Mouse (Mus musculus): Measurements from ENCODE around the gene Mydgf. TPM values are rescaled to one million over a fixed set of nuclear protein-coding genes. Genes with fewer than 3 reads are reported as not detected.
A peak's percentile ranks its signal among the peaks of the same experiment; 100 is the strongest.

Mydgf gene
- polyA plus RNA-seq, 1 experiment = 73.9 TPM

DNA sequence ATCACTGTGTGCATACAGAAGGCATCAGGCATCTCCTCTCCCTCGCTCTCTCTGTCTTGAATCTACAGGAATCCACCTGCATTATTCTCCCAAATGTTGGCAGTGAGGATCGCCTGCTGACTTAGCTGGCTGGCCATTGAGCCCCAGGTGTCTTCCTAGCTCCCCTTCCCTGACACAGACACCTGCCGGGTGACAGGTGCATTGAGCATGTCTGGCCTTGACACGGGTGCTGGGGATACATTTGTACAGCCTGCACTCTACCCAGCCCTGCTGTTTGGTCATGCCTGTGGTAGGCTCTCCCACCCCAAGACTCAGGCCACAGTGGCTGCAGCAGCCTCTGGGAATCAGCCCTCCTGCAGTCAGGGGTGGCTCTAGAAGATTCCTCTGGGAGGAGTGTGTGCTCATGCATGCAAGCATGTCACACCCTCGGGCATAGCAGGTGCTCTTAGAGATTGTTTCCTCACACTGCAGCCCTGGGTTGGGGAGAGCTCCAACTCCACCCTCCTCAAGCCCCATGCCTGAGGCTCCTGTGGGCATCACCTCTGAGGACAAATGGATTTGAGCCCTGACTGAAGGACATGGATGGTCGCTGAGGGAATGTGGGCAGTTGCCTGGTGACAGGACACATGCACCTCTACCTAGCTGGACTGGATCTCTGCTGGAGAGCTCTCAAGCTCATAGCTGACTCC is 23.4 kb upstream of the Mydgf start:
- Histone ChIP-seq H3K36me3 (ENCODE audit: control insufficient read depth, insufficient read depth) (peaks cover 5% of the 10 kb centered on the region), H3K27me3 (ENCODE audit: control insufficient read depth, insufficient read depth, insufficient read length) (no peaks in the 10 kb centered on the region), H3K4me3 (no peak overlapping the region), H3K79me2 (ENCODE audit: control insufficient read depth, insufficient read depth) (no peaks in the 10 kb centered on the region), H3K4me2 (ENCODE audit: low read depth) (no peak overlapping the region), H3ac (ENCODE audit: control insufficient read depth, insufficient read length) (no peak overlapping the region)
- TF ChIP-seq E2F4 (IDR thresholded peaks at IDR 0.05; ENCODE audit: insufficient read depth) (no peak), MAX (IDR thresholded peaks at IDR 0.05; ENCODE audit: low read depth) (no peak), MYOD1 (IDR thresholded peaks at IDR 0.05; ENCODE audit: control insufficient read depth in 1 of 3, insufficient read length in 2 of 3, low read depth in 2 of 3) (peak in 1 of 3 experiments; percentile 21), MYOG (IDR thresholded peaks at IDR 0.05; ENCODE audit: control insufficient read depth in 1 of 3, insufficient read depth in 1 of 3, insufficient read length in 2 of 3, low read depth in 2 of 3) (peak in 2 of 3 experiments; percentile 52 to 80), POLR2A (IDR thresholded peaks at IDR 0.05; ENCODE audit: insufficient read length, low read depth) (no peak), TCF3 (IDR thresholded peaks at IDR 0.05; ENCODE audit: insufficient read length, low read depth) (peak; percentile 52)

DNA sequence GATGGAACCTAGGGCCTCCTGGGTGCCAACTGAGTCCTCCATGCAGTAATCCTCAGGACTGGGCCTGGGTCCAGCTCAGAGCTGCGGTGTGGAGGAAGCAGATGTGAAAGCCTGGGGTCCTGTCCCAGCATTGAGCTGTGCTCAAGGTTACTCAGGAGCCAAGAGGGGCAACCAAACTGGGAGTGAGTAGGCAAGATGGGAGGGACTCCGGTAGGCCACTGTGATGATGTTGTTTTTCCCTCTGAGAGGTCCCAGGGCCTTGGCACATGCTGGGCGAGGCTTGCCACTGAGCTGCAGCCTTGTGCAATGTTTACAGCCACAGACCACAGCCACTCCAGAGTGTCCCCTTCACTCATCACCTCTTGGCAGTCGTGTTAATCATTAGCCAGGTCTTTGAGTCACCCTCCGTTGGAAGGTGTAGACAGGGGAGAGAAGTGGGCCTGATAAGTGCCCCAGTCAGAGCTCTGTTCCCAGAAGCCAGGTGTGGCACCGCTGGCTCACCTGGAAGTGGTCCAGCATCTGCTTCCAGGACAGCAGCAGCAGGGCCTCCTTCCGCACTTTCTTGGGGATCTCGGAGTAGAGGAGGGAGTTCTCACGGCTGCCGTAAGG is 22.7 kb upstream of the Mydgf start:
- H3K79me2 ChIP-seq (ENCODE audit: control insufficient read depth, insufficient read depth) = no peaks in the 10 kb centered on the region
- H3K4me2 ChIP-seq (ENCODE audit: low read depth) = no peak overlapping the region
- no peaks in the 10 kb centered on the region for H3K27me3 ChIP-seq (ENCODE audit: control insufficient read depth, insufficient read depth, insufficient read length)
- no peak overlapping the region for H3K4me3 ChIP-seq
- peaks cover 5% of the 10 kb centered on the region for H3K36me3 ChIP-seq (ENCODE audit: control insufficient read depth, insufficient read depth)
- no peak overlapping the region for H3ac ChIP-seq (ENCODE audit: control insufficient read depth, insufficient read length)
- TF ChIP-seq POLR2AphosphoS2 (IDR thresholded peaks at IDR 0.05; ENCODE audit: insufficient read length, low read depth) (no peak), MYOD1 (IDR thresholded peaks at IDR 0.05; ENCODE audit: control insufficient read depth in 1 of 3, insufficient read length in 2 of 3, low read depth in 2 of 3) (no peak), TCF3 (IDR thresholded peaks at IDR 0.05; ENCODE audit: insufficient read length, low read depth) (no peak), MAX (IDR thresholded peaks at IDR 0.05; ENCODE audit: low read depth) (no peak)

DNA sequence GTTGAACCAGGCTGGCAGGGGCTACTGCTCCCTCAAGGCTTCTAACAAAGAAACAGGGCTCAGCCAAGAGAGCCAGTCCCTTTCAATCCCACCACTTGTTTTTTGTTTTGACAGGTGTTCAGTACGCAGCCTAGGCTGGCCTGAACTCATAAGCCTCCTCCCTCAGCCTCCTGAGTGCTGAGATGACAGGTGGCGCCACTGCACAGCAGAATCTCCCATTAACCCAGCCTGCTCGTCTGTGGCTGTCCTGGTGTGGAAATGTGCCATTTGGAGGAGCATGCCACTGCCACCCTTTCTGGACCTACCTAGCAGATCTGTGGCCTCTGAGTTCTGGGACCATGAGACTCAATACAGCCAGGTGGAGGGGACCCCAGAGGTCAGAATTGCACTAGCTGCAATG is 20.0 kb upstream of the Mydgf start:
- no peaks in the 10 kb centered on the region for H3K79me2 ChIP-seq (ENCODE audit: control insufficient read depth, insufficient read depth)
- peak in 1 of 3 experiments; percentile 27 for TF ChIP-seq MYOG (IDR thresholded peaks at IDR 0.05; ENCODE audit: control insufficient read depth in 1 of 3, insufficient read depth in 1 of 3, insufficient read length in 2 of 3, low read depth in 2 of 3)
- peak in 2 of 3 experiments; percentile 33 to 34 for TF ChIP-seq MYOD1 (IDR thresholded peaks at IDR 0.05; ENCODE audit: control insufficient read depth in 1 of 3, insufficient read length in 2 of 3, low read depth in 2 of 3)
- TF ChIP-seq CEBPB (IDR thresholded peaks at IDR 0.05; ENCODE audit: insufficient read depth, poor library complexity, severe bottlenecking) = no peak
- no peak overlapping the region for H3ac ChIP-seq (ENCODE audit: control insufficient read depth, insufficient read length)
- H3K27me3 ChIP-seq (ENCODE audit: control insufficient read depth, insufficient read depth, insufficient read length) = no peaks in the 10 kb centered on the region
- no peak overlapping the region for H3K4me2 ChIP-seq (ENCODE audit: low read depth)
- peaks cover 5% of the 10 kb centered on the region for H3K36me3 ChIP-seq (ENCODE audit: control insufficient read depth, insufficient read depth)
- no peak overlapping the region for H3K4me3 ChIP-seq

DNA sequence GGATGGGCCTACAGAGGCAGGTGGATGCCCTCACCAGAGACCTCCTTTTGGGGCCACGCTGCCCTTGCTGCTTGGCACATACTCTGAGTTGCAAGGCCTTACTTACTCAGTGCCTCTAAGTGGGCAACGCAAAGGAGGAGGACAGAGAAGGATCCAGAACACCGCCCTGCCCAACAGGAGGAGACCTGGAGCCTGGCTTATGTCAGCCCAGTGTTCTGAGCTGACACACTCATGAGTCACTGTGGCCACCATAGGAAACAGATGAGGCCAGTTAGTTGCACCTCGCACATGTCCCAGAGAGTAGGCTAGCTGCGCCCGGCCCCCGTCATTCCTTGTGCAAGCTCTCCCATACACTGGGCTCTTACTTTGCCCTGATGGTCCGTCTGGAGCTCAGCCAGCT is 18.8 kb upstream of the Mydgf start:
- Histone ChIP-seq H3K36me3 (ENCODE audit: control insufficient read depth, insufficient read depth) (no peaks in the 10 kb centered on the region), H3K4me2 (ENCODE audit: low read depth) (no peak overlapping the region), H3K79me2 (ENCODE audit: control insufficient read depth, insufficient read depth) (no peaks in the 10 kb centered on the region), H3K27me3 (ENCODE audit: control insufficient read depth, insufficient read depth, insufficient read length) (no peaks in the 10 kb centered on the region), H3K4me3 (no peak overlapping the region), H3ac (ENCODE audit: control insufficient read depth, insufficient read length) (no peak overlapping the region)
- no peak for TF ChIP-seq TCF3 (IDR thresholded peaks at IDR 0.05; ENCODE audit: insufficient read length, low read depth)
- TF ChIP-seq SRF (IDR thresholded peaks at IDR 0.05; ENCODE audit: control insufficient read depth, insufficient read length, low read depth) = no peak
- no peak for TF ChIP-seq POLR2AphosphoS2 (IDR thresholded peaks at IDR 0.05; ENCODE audit: insufficient read length, low read depth)
- TF ChIP-seq REST (IDR thresholded peaks at IDR 0.05; ENCODE audit: insufficient read depth, insufficient read length) = no peak
- TF ChIP-seq POLR2A (IDR thresholded peaks at IDR 0.05; ENCODE audit: insufficient read length, low read depth) = no peak
- TF ChIP-seq MAX (IDR thresholded peaks at IDR 0.05; ENCODE audit: low read depth) = no peak
- TF ChIP-seq E2F4 (IDR thresholded peaks at IDR 0.05; ENCODE audit: insufficient read depth) = no peak
- no peak for TF ChIP-seq MYOG (IDR thresholded peaks at IDR 0.05; ENCODE audit: control insufficient read depth in 1 of 3, insufficient read depth in 1 of 3, insufficient read length in 2 of 3, low read depth in 2 of 3)
- no peak for TF ChIP-seq TCF12 (IDR thresholded peaks at IDR 0.05; ENCODE audit: insufficient read depth, poor library complexity, severe bottlenecking)
- TF ChIP-seq USF1 (IDR thresholded peaks at IDR 0.05; ENCODE audit: low read depth) = no peak
- no peak for TF ChIP-seq MYOD1 (IDR thresholded peaks at IDR 0.05; ENCODE audit: control insufficient read depth in 1 of 3, insufficient read length in 2 of 3, low read depth in 2 of 3)
- TF ChIP-seq CEBPB (IDR thresholded peaks at IDR 0.05; ENCODE audit: insufficient read depth, poor library complexity, severe bottlenecking) = no peak

- Histone ChIP-seq H3K36me3 (ENCODE audit: control insufficient read depth, insufficient read depth) (no peaks in the 10 kb centered on the region), H3K4me2 (ENCODE audit: low read depth) (no peak overlapping the region), H3K27me3 (ENCODE audit: control insufficient read depth, insufficient read depth, insufficient read length) (no peaks in the 10 kb centered on the region), H3ac (ENCODE audit: control insufficient read depth, insufficient read length) (no peak overlapping the region), H3K79me2 (ENCODE audit: control insufficient read depth, insufficient read depth) (no peaks in the 10 kb centered on the region), H3K4me3 (no peak overlapping the region)
- TF ChIP-seq SRF (IDR thresholded peaks at IDR 0.05; ENCODE audit: control insufficient read depth, insufficient read length, low read depth) = no peak
- TF ChIP-seq REST (IDR thresholded peaks at IDR 0.05; ENCODE audit: insufficient read depth, insufficient read length) = no peak
- TF ChIP-seq POLR2A (IDR thresholded peaks at IDR 0.05; ENCODE audit: insufficient read length, low read depth) = no peak
- TF ChIP-seq POLR2AphosphoS2 (IDR thresholded peaks at IDR 0.05; ENCODE audit: insufficient read length, low read depth) = no peak
Observed at GRCm38 (mm10) chr17:56201642-56202041, 17.9 kb upstream of the Mydgf start.
